Mouse (Mus musculus): Measurements from ENCODE around the gene Pacrg. TPM values are rescaled to one million over a fixed set of nuclear protein-coding genes. Genes with fewer than 3 reads are reported as not detected.

Gene Pacrg
- total and polyA plus RNA-seq, 2 experiments from 2014 or later = 1.1 to 1.4 TPM

DNA sequence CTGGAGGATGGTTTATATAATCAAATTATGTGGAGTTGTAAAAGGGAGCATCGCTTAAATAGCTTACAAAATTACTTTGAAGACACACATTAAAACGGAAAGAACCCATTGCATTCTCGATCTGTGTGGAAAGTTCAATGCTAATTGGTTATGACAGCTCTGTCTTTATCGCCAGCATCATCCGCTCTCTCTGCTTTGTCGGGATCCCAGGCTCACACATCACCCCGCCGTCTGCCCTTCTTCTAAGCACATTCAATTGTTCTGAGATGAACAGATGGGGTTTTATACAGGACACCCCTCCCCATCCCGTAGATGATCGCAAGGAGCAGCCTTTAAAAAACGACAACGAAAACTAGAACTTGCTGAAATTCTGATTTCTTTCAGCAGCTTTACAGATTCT is 482.8 kb downstream of the Pacrg start:
- TF ChIP-seq EP300 (IDR thresholded peaks at IDR 0.05; ENCODE audit: low read depth) (no peak), CTCF (IDR thresholded peaks at IDR 0.05; ENCODE audit: low read depth) (no peak)
- WGBS = 86% methylated on average over 12 of the region's 12 CpGs
- ATAC-seq (ENCODE audit: insufficient read depth, low read depth) (no peak), DNase-seq (ENCODE audit: low spot score) (no peak)
- H3K4me2 ChIP-seq (ENCODE audit: low read depth, low read length) = no peak overlapping the region
- no peaks in the 10 kb centered on the region for H3K36me3 ChIP-seq (replicated peaks; ENCODE audit: control insufficient read depth, insufficient read depth, low read length)
- peaks cover 39% of the 10 kb centered on the region; the same call in 1 of the 2 replicates for H3K4me1 ChIP-seq (ENCODE audit: control insufficient read depth, insufficient read depth)
- H3K9me3 ChIP-seq (replicated peaks; ENCODE audit: control insufficient read depth, low read length) = no peaks in the 10 kb centered on the region
- no peak overlapping the region for H3K27ac ChIP-seq (ENCODE audit: low read depth)
- no peaks in the 10 kb centered on the region for H3K27me3 ChIP-seq (ENCODE audit: control insufficient read depth, insufficient read depth, low read length)
- H3K9ac ChIP-seq (replicated peaks; ENCODE audit: low read depth, low read length) = no peak overlapping the region
- no peak overlapping the region for H3K4me3 ChIP-seq (ENCODE audit: low read depth, low read length)

GRCm38 (mm10) chr17:10356294-10356693 is 483.8 kb downstream of the Pacrg start:
- Histone ChIP-seq H3K4me2 (ENCODE audit: low read depth, low read length) (no peak overlapping the region), H3K27me3 (ENCODE audit: control insufficient read depth, insufficient read depth, low read length) (no peaks in the 10 kb centered on the region), H3K9me3 (replicated peaks; ENCODE audit: control insufficient read depth, low read length) (no peaks in the 10 kb centered on the region), H3K27ac (ENCODE audit: low read depth) (no peak overlapping the region), H3K9ac (replicated peaks; ENCODE audit: low read depth, low read length) (no peak overlapping the region), H3K4me1 (ENCODE audit: control insufficient read depth, insufficient read depth) (peaks cover 34% of the 10 kb centered on the region; the same call in 1 of the 2 replicates), H3K4me3 (ENCODE audit: low read depth, low read length) (no peak overlapping the region), H3K36me3 (replicated peaks; ENCODE audit: control insufficient read depth, insufficient read depth, low read length) (no peaks in the 10 kb centered on the region)
- ATAC-seq (ENCODE audit: insufficient read depth, low read depth) (no peak), DNase-seq (ENCODE audit: low spot score) (no peak)
- TF ChIP-seq EP300 (IDR thresholded peaks at IDR 0.05; ENCODE audit: low read depth) (no peak), CTCF (IDR thresholded peaks at IDR 0.05; ENCODE audit: low read depth) (no peak)
- 57% methylated on average over 6 of the region's 6 CpGs for WGBS

DNA sequence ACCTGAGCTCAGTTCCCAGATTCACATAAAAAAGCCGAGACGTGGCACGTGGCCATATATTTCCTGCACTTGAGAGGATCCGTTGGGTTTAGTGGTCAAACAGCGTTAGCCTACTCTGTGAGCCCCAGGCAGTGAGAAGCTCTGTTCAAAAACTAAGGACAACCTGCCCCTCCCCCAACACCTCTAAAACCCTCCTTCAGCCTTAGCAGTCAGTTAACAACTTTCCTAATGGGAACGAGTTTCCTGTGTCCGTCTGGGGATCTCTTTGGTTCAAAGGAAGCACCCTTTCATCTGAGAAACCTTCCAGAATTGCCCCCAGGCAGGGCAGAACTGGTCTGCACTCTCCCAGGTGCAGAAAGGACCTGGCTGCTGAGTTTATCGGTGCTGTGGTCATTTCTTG is 484.4 kb downstream of the Pacrg start:
- H3K4me2 ChIP-seq (ENCODE audit: low read depth, low read length) = no peak overlapping the region
- H3K4me3 ChIP-seq (ENCODE audit: low read depth, low read length) = no peak overlapping the region
- TF ChIP-seq EP300 (IDR thresholded peaks at IDR 0.05; ENCODE audit: low read depth) (no peak), CTCF (IDR thresholded peaks at IDR 0.05; ENCODE audit: low read depth) (no peak)
- no peaks in the 10 kb centered on the region for H3K36me3 ChIP-seq (replicated peaks; ENCODE audit: control insufficient read depth, insufficient read depth, low read length)
- no peaks in the 10 kb centered on the region for H3K27me3 ChIP-seq (ENCODE audit: control insufficient read depth, insufficient read depth, low read length)
- peaks cover 30% of the 10 kb centered on the region; the same call in 1 of the 2 replicates for H3K4me1 ChIP-seq (ENCODE audit: control insufficient read depth, insufficient read depth)
- no peak overlapping the region for H3K9ac ChIP-seq (replicated peaks; ENCODE audit: low read depth, low read length)
- no peak for ATAC-seq (ENCODE audit: insufficient read depth, low read depth)
- no peak for DNase-seq (ENCODE audit: low spot score)
- H3K27ac ChIP-seq (ENCODE audit: low read depth) = no peak overlapping the region
- 36% methylated on average over 8 of the region's 8 CpGs for WGBS
- H3K9me3 ChIP-seq (replicated peaks; ENCODE audit: control insufficient read depth, low read length) = no peaks in the 10 kb centered on the region

Other genes starting within 250 kb of the Pacrg start
- 6.9 and 14.2 TPM in 2 replicates for gene Prkn, start 73 bp upstream of the Pacrg start, total RNA-seq (2014; rRNA removed; ENCODE audit: low replicate concordance)
- 3.5 and 4.5 TPM in 2 replicates for gene Prkn, start 73 bp upstream of the Pacrg start, polyA plus RNA-seq (2015; fragmentation: Nextera tagmentation; extraction: Ambion mirVana)